Mouse (Mus musculus): ENCODE measurements around the gene Csnk1d. TPM values are rescaled to one million over a fixed set of nuclear protein-coding genes. Genes with fewer than 3 reads are reported as not detected.

Csnk1d gene
- polyA plus RNA-seq, 1 experiment from 2014 or later: 161 TPM

DNA sequence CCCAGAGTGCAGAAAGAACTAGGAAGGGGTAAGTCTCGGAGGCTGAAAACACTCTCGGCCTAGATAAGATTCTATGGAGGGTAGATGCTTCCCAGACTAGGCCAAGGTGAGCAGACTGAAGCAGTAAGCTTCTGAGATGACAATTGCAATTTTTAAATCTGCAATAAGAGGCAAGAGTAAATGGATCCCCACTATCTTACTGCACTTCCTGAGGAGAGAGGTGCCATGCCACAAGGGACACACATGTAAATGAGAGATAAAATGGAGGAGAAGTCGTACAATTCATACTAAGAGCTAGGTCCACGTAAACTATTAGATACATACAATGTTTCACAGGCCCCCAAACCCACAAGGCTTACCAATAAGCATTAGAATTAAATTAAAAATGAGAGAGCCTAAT lies 62.7 kb downstream of the Csnk1d start:
- Histone ChIP-seq H3K4me3 (replicated peaks) (no peak overlapping the region), H3K36me3 (peaks cover 8% of the 10 kb centered on the region; the same call in 1 of the 2 replicates), H3K4me2 (replicated peaks) (no peak overlapping the region), H3K4me1 (replicated peaks) (peaks cover 16% of the 10 kb centered on the region), H3K9ac (replicated peaks) (no peak overlapping the region), H3K27me3 (no peaks in the 10 kb centered on the region), H3K9me3 (no peaks in the 10 kb centered on the region), H3K27ac (no peak overlapping the region)
- WGBS: 92% methylated on average over 4 of the region's 4 CpGs
- ATAC-seq: no peak

DNA sequence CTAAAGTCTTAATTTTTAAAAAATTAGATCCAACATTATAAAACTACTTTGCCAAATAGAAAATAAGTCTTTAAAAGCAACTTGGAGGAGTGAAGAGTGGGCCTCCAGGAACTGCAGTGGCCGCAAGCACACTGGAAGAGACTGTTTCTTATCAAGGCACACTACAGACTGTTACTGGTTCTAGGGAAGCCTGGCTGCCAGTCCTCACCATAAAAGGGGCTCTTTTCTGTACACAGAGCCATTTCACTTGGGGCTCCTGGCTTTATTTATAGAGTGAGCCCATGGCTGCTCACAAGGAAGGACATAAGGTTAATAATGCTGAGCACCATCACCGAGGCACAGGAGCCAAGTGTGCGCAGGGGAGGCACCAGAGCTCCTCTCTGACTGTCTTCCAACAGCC lies 68.6 kb downstream of the Csnk1d start:
- ATAC-seq: no peak
- H3K4me3 ChIP-seq (replicated peaks): no peak overlapping the region
- H3K9me3 ChIP-seq: no peaks in the 10 kb centered on the region
- no peak overlapping the region for H3K4me2 ChIP-seq (replicated peaks)
- H3K4me1 ChIP-seq (replicated peaks): no peaks in the 10 kb centered on the region
- H3K9ac ChIP-seq (replicated peaks): no peak overlapping the region
- H3K27ac ChIP-seq: no peak overlapping the region
- H3K27me3 ChIP-seq: no peaks in the 10 kb centered on the region
- WGBS: 97% methylated on average over 3 of the region's 3 CpGs
- peaks cover 43% of the 10 kb centered on the region for H3K36me3 ChIP-seq

DNA sequence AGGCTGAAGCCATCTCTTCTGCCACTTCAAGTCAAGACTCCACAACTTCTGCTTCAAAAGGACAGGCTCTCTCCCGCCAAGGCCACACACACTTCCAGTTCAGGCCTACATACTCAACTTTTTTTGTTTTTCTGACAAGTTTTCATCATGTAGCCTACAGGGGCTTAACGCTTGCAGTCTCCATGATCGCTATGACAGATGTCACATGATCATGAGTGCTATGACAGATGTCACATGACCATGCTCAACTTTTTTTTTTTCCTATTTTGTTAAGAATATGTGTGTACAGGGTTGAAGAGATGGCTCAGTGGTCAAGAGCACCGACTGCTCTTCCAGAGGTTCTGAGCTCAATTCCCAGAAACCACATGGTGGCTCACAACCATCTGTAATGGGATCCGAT lies 73.4 kb downstream of the Csnk1d start:
- no peak for ATAC-seq

DNA sequence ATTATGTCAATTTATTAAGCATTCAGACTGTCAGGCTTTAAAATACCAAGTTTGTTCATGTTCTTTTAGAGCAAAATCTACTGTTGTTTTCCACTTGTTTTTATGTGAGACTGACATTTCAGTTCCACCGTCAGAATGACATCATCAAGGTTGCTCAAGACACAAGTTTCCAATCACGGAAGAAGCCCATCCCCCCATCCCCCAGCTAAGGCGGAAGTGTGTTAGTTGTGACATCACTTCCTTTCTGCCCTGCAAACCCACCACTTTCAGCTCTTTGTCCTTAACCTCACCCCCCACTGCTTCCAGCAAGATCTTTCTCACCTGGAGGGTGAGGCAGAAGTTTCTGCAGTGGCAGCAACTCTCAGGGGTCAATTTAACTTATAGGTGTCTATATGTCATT lies 74.7 kb downstream of the Csnk1d start:
- Histone ChIP-seq H3K9me3 (no peaks in the 10 kb centered on the region), H3K9ac (replicated peaks) (no peak overlapping the region), H3K4me2 (replicated peaks) (no peak overlapping the region), H3K4me1 (replicated peaks) (no peaks in the 10 kb centered on the region), H3K36me3 (peaks cover 55% of the 10 kb centered on the region), H3K27ac (no peak overlapping the region), H3K4me3 (replicated peaks) (no peak overlapping the region), H3K27me3 (no peaks in the 10 kb centered on the region)
- WGBS: 88% methylated on average over 3 of the region's 3 CpGs
- ATAC-seq: no peak

More for the DNA sequence above, 73.4 kb downstream of the Csnk1d start:
- Histone ChIP-seq H3K9me3 (no peaks in the 10 kb centered on the region), H3K4me2 (replicated peaks) (no peak overlapping the region), H3K4me1 (replicated peaks) (no peaks in the 10 kb centered on the region), H3K36me3 (peaks cover 58% of the 10 kb centered on the region), H3K27ac (no peak overlapping the region), H3K9ac (replicated peaks) (no peak overlapping the region), H3K4me3 (replicated peaks) (no peak overlapping the region), H3K27me3 (no peaks in the 10 kb centered on the region)
- WGBS: 96% methylated on average over 5 of the region's 5 CpGs

DNA sequence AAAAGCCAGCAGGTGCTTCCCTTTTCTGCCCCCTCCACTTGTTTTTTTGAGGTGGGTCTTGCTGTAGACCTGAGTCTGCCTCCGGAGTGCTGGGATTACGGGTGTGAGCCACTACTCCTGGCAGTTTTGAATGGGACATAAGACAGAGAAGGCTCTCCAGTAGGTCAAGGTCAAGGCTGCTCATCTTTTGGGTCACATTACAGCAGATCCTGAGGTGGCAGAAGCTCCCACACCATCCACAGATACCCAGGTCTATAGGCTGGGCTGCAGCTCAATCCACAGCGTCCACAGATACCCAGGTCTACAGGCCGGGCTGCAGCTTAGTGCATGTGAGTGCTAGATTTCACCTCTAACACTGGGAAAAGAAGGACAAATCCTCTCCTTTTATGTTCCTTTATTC lies 77.3 kb downstream of the Csnk1d start:
- Histone ChIP-seq H3K9me3 (no peaks in the 10 kb centered on the region), H3K4me1 (replicated peaks) (no peaks in the 10 kb centered on the region), H3K36me3 (peaks cover 33% of the 10 kb centered on the region), H3K4me3 (replicated peaks) (no peak overlapping the region), H3K27ac (no peak overlapping the region), H3K9ac (replicated peaks) (no peak overlapping the region), H3K27me3 (no peaks in the 10 kb centered on the region), H3K4me2 (replicated peaks) (no peak overlapping the region)
- WGBS: 97% methylated on average over 4 of the region's 4 CpGs
- ATAC-seq: no peak

Other genes starting within 250 kb of the Csnk1d start
- gene Hmga1b, start 228.5 kb downstream of the Csnk1d start, polyA plus RNA-seq (2015; fragmentation: Nextera tagmentation; extraction: Ambion mirVana): 2.7 and 3.1 TPM in 2 replicates
- 84.6 TPM in 2 replicates for gene Rfng, start 207.1 kb downstream of the Csnk1d start, polyA plus RNA-seq (2015; fragmentation: Nextera tagmentation; extraction: Ambion mirVana)
- gene Gps1, start 207.1 kb downstream of the Csnk1d start, polyA plus RNA-seq (2015; fragmentation: Nextera tagmentation; extraction: Ambion mirVana): 268 and 273 TPM in 2 replicates
- gene Dus1l, start 194.9 kb downstream of the Csnk1d start, polyA plus RNA-seq (2015; fragmentation: Nextera tagmentation; extraction: Ambion mirVana): 51.4 and 55.7 TPM in 2 replicates
- 83.6 and 89.2 TPM in 2 replicates for gene Fasn, start 166.8 kb downstream of the Csnk1d start, polyA plus RNA-seq (2015; fragmentation: Nextera tagmentation; extraction: Ambion mirVana)
- gene Ccdc57, start 58.5 kb downstream of the Csnk1d start, polyA plus RNA-seq (2015; fragmentation: Nextera tagmentation; extraction: Ambion mirVana): 5.2 and 6.1 TPM in 2 replicates
- gene Slc16a3, start 42.9 kb downstream of the Csnk1d start, polyA plus RNA-seq (2015; fragmentation: Nextera tagmentation; extraction: Ambion mirVana): 10.1 and 14.0 TPM in 2 replicates
- gene Cd7, start 48.1 kb upstream of the Csnk1d start, polyA plus RNA-seq (2015; fragmentation: Nextera tagmentation; extraction: Ambion mirVana): 0.50 TPM in 1 of 2 replicates, not detected in the other
- not detected in 2 replicates for gene Sectm1b, start 72.2 kb upstream of the Csnk1d start, polyA plus RNA-seq (2015; fragmentation: Nextera tagmentation; extraction: Ambion mirVana)
- not detected in 2 replicates for gene Sectm1a, start 89.9 kb upstream of the Csnk1d start, polyA plus RNA-seq (2015; fragmentation: Nextera tagmentation; extraction: Ambion mirVana)
- not detected in 2 replicates for gene Tex19.2, start 127.3 kb upstream of the Csnk1d start, polyA plus RNA-seq (2015; fragmentation: Nextera tagmentation; extraction: Ambion mirVana)
- gene Tex19.1, start 154.8 kb upstream of the Csnk1d start, polyA plus RNA-seq (2015; fragmentation: Nextera tagmentation; extraction: Ambion mirVana): not detected in 2 replicates
- gene Uts2r, start 168.9 kb upstream of the Csnk1d start, polyA plus RNA-seq (2015; fragmentation: Nextera tagmentation; extraction: Ambion mirVana): 0.15 and 0.22 TPM in 2 replicates
- 18.2 and 21.1 TPM in 2 replicates for gene Hexdc, start 213.1 kb upstream of the Csnk1d start, polyA plus RNA-seq (2015; fragmentation: Nextera tagmentation; extraction: Ambion mirVana)
- 20.2 and 22.9 TPM in 2 replicates for gene Ogfod3, start 213.4 kb upstream of the Csnk1d start, polyA plus RNA-seq (2015; fragmentation: Nextera tagmentation; extraction: Ambion mirVana)
- gene Cybc1, start 238.0 kb upstream of the Csnk1d start, polyA plus RNA-seq (2015; fragmentation: Nextera tagmentation; extraction: Ambion mirVana): 42.6 and 43.8 TPM in 2 replicates
- 105 and 108 TPM in 2 replicates for gene Narf, start 245.9 kb upstream of the Csnk1d start, polyA plus RNA-seq (2015; fragmentation: Nextera tagmentation; extraction: Ambion mirVana)